Mouse (Mus musculus): ENCODE results near the gene Car5a.

DNA sequence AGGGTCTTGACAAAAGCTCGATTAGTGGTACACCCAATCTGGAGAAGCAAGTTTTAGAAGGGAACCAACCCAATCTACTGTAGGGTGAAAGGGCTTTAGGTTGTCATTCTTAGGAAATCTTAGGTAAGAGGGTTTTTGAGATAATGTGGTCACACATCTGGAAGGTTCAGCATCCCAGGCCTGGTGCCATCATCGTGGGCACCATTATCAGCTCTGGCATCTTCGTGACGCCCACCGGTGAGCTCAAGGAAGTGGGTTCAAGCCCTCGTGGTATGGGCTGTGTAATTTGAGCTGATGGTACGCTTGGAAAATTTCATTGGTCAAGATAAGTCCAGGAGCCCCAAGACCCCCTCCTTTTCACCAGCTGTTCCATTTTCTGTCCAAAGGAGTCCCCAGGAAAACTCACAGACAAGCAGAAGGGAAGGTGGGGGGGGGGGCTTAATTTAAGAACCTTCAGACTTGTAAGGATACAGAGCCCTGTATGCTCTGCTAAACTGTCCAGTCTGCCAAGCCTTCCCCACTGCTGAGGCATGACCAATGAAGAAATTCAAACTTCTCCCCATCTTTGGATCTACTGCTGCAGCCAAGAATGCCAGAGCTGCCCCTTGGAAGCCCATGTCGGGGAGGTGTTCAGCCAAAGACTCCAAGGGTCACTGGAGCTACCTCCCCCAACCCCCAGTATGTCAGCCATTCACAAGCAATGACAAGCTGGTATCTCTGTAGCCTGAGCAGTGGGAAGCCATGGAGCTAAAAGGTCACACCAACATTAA, 36.1 kb downstream of the Car5a start:
- TF ChIP-seq CTCF (IDR thresholded peaks at IDR 0.05; ENCODE audit: control insufficient read depth, insufficient read depth, insufficient read length) (no peak), MAX (IDR thresholded peaks at IDR 0.05) (no peak), MYOG (IDR thresholded peaks at IDR 0.05; ENCODE audit: control insufficient read depth, extremely low read depth, insufficient read length) (no peak), CEBPB (IDR thresholded peaks at IDR 0.05; ENCODE audit: low read depth) (no peak), USF1 (IDR thresholded peaks at IDR 0.05; ENCODE audit: low read depth) (no peak)
